Mouse (Mus musculus): ENCODE measurements around the gene Espnl. TPM values are rescaled to one million over a fixed set of nuclear protein-coding genes. Genes with fewer than 3 reads are reported as not detected.

The Espnl gene
- polyA plus RNA-seq (2014; fragmentation: Nextera tagmentation; extraction: Ambion mirVana), result 0.12 TPM in 1 of 2 replicates, not detected in the other

- peak; percentile 61 for ATAC-seq (ENCODE audit: insufficient number of reproducible peaks, insufficient read depth, low FRiP score, low read depth)
- Histone ChIP-seq H3K27me3 (ENCODE audit: control insufficient read depth, insufficient read depth, low read length) (no peaks in the 10 kb centered on the region), H3K4me1 (ENCODE audit: control insufficient read depth in 2 of 2, insufficient read depth in 2 of 2, low read length in 2 of 2) (peaks cover 16 to 20% of the 10 kb centered on the region in 2 experiments), H3K9me3 (ENCODE audit: control insufficient read depth, low read length) (no peaks in the 10 kb centered on the region), H3K27ac (replicated peaks in 1 of 2; ENCODE audit: control insufficient read depth in 1 of 2, insufficient read depth in 1 of 2, low read depth in 2 of 2, low read length in 2 of 2) (peak within 1 kb of the TSS in 1 of 2 experiments; percentile 14; a peak in 1 of 4 replicates), H3K4me3 (ENCODE audit: control insufficient read depth in 1 of 2, insufficient read depth in 1 of 2, low read depth in 1 of 2, low read length in 2 of 2) (no peak within 1 kb of the TSS), H3K9ac (ENCODE audit: low read length) (peak within 1 kb of the TSS; percentile 12; the same call in 1 of the 2 replicates), H3K4me2 (ENCODE audit: low read length) (peak within 1 kb of the TSS; percentile 26), H3K36me3 (ENCODE audit: control insufficient read depth, insufficient read depth, low read length) (no peaks in the 10 kb centered on the region)
- WGBS, result 40% methylated on average over 19 of the region's 19 CpGs
These were observed at the start of gene Espnl for GRCm38 (mm10) chr1:91321760-91322438. Espnl (plus strand) TSS chr1:91322075.

GRCm38 (mm10) chr1:91272260-91272659, 49.6 kb upstream of the Espnl start:
- Histone ChIP-seq H3K4me3 (ENCODE audit: control insufficient read depth in 1 of 2, insufficient read depth in 1 of 2, low read depth in 1 of 2, low read length in 2 of 2) (no peak overlapping the region), H3K4me2 (ENCODE audit: low read length) (no peak overlapping the region), H3K4me1 (ENCODE audit: control insufficient read depth in 2 of 2, insufficient read depth in 2 of 2, low read length in 2 of 2) (no peaks in the 10 kb centered on the region), H3K36me3 (ENCODE audit: control insufficient read depth, insufficient read depth, low read length) (peaks cover 30% of the 10 kb centered on the region), H3K9me3 (ENCODE audit: control insufficient read depth, low read length) (no peaks in the 10 kb centered on the region), H3K9ac (ENCODE audit: low read length) (no peak overlapping the region), H3K27me3 (ENCODE audit: control insufficient read depth, insufficient read depth, low read length) (no peaks in the 10 kb centered on the region), H3K27ac (replicated peaks in 1 of 2; ENCODE audit: control insufficient read depth in 1 of 2, insufficient read depth in 1 of 2, low read depth in 2 of 2, low read length in 2 of 2) (no peak overlapping the region)
- no peak for ATAC-seq (ENCODE audit: insufficient number of reproducible peaks, insufficient read depth, low FRiP score, low read depth)
- WGBS, result 94% methylated on average over 2 of the region's 2 CpGs

- WGBS, result 92% methylated on average over 4 of the region's 4 CpGs
- Histone ChIP-seq H3K4me1 (ENCODE audit: control insufficient read depth in 2 of 2, insufficient read depth in 2 of 2, low read length in 2 of 2) (no peaks in the 10 kb centered on the region), H3K4me2 (ENCODE audit: low read length) (no peak overlapping the region), H3K27ac (replicated peaks in 1 of 2; ENCODE audit: control insufficient read depth in 1 of 2, insufficient read depth in 1 of 2, low read depth in 2 of 2, low read length in 2 of 2) (no peak overlapping the region), H3K27me3 (ENCODE audit: control insufficient read depth, insufficient read depth, low read length) (no peaks in the 10 kb centered on the region), H3K4me3 (ENCODE audit: control insufficient read depth in 1 of 2, insufficient read depth in 1 of 2, low read depth in 1 of 2, low read length in 2 of 2) (no peak overlapping the region), H3K36me3 (ENCODE audit: control insufficient read depth, insufficient read depth, low read length) (peaks cover 61% of the 10 kb centered on the region), H3K9ac (ENCODE audit: low read length) (no peak overlapping the region), H3K9me3 (ENCODE audit: control insufficient read depth, low read length) (no peaks in the 10 kb centered on the region)
- ATAC-seq (ENCODE audit: insufficient number of reproducible peaks, insufficient read depth, low FRiP score, low read depth), result no peak
These were observed 45.3 kb upstream of the Espnl start for GRCm38 (mm10) chr1:91276581-91276980.

GRCm38 (mm10) chr1:91277480-91277879, 44.4 kb upstream of the Espnl start:
- H3K36me3 ChIP-seq (ENCODE audit: control insufficient read depth, insufficient read depth, low read length), result peaks cover 66% of the 10 kb centered on the region
- WGBS, result 91% methylated on average over 2 of the region's 2 CpGs

GRCm38 (mm10) chr1:91278410-91279119, 43.3 kb upstream of the Espnl start:
- Histone ChIP-seq H3K4me2 (ENCODE audit: low read length) (no peak overlapping the region), H3K36me3 (ENCODE audit: control insufficient read depth, insufficient read depth, low read length) (peaks cover 77% of the 10 kb centered on the region), H3K4me3 (ENCODE audit: control insufficient read depth in 1 of 2, insufficient read depth in 1 of 2, low read depth in 1 of 2, low read length in 2 of 2) (no peak overlapping the region), H3K27me3 (ENCODE audit: control insufficient read depth, insufficient read depth, low read length) (no peaks in the 10 kb centered on the region), H3K9ac (ENCODE audit: low read length) (no peak overlapping the region), H3K4me1 (ENCODE audit: control insufficient read depth in 2 of 2, insufficient read depth in 2 of 2, low read length in 2 of 2) (no peaks in the 10 kb centered on the region), H3K27ac (replicated peaks in 1 of 2; ENCODE audit: control insufficient read depth in 1 of 2, insufficient read depth in 1 of 2, low read depth in 2 of 2, low read length in 2 of 2) (no peak overlapping the region), H3K9me3 (ENCODE audit: control insufficient read depth, low read length) (no peaks in the 10 kb centered on the region)
- WGBS, result 96% methylated on average over 3 of the region's 3 CpGs
- ATAC-seq (ENCODE audit: insufficient number of reproducible peaks, insufficient read depth, low FRiP score, low read depth), result no peak

More at GRCm38 (mm10) chr1:91277480-91277879, 44.4 kb upstream of the Espnl start:
- no peak overlapping the region for H3K4me2 ChIP-seq (ENCODE audit: low read length)
- no peaks in the 10 kb centered on the region for H3K9me3 ChIP-seq (ENCODE audit: control insufficient read depth, low read length)
- H3K4me1 ChIP-seq (ENCODE audit: control insufficient read depth in 2 of 2, insufficient read depth in 2 of 2, low read length in 2 of 2), result no peaks in the 10 kb centered on the region
- no peak overlapping the region for H3K4me3 ChIP-seq (ENCODE audit: control insufficient read depth in 1 of 2, insufficient read depth in 1 of 2, low read depth in 1 of 2, low read length in 2 of 2)
- no peaks in the 10 kb centered on the region for H3K27me3 ChIP-seq (ENCODE audit: control insufficient read depth, insufficient read depth, low read length)
- no peak for ATAC-seq (ENCODE audit: insufficient number of reproducible peaks, insufficient read depth, low FRiP score, low read depth)
- no peak overlapping the region for H3K9ac ChIP-seq (ENCODE audit: low read length)
- H3K27ac ChIP-seq (replicated peaks in 1 of 2; ENCODE audit: control insufficient read depth in 1 of 2, insufficient read depth in 1 of 2, low read depth in 2 of 2, low read length in 2 of 2), result no peak overlapping the region

- H3K4me1 ChIP-seq (ENCODE audit: control insufficient read depth in 2 of 2, insufficient read depth in 2 of 2, low read length in 2 of 2), result no peaks in the 10 kb centered on the region
- no peak overlapping the region for H3K4me2 ChIP-seq (ENCODE audit: low read length)
- no peaks in the 10 kb centered on the region for H3K27me3 ChIP-seq (ENCODE audit: control insufficient read depth, insufficient read depth, low read length)
- no peak overlapping the region for H3K4me3 ChIP-seq (ENCODE audit: control insufficient read depth in 1 of 2, insufficient read depth in 1 of 2, low read depth in 1 of 2, low read length in 2 of 2)
- no peak overlapping the region for H3K27ac ChIP-seq (replicated peaks in 1 of 2; ENCODE audit: control insufficient read depth in 1 of 2, insufficient read depth in 1 of 2, low read depth in 2 of 2, low read length in 2 of 2)
- no peaks in the 10 kb centered on the region for H3K9me3 ChIP-seq (ENCODE audit: control insufficient read depth, low read length)
- no peak overlapping the region for H3K9ac ChIP-seq (ENCODE audit: low read length)
- peaks cover 81% of the 10 kb centered on the region for H3K36me3 ChIP-seq (ENCODE audit: control insufficient read depth, insufficient read depth, low read length)
- no peak for ATAC-seq (ENCODE audit: insufficient number of reproducible peaks, insufficient read depth, low FRiP score, low read depth)
- WGBS, result 75% methylated on average over 1 of the region's 1 CpGs
These were observed 42.7 kb upstream of the Espnl start for GRCm38 (mm10) chr1:91279126-91279525.

GRCm38 (mm10) chr1:91282582-91282981, 39.3 kb upstream of the Espnl start:
- H3K4me3 ChIP-seq (ENCODE audit: control insufficient read depth in 1 of 2, insufficient read depth in 1 of 2, low read depth in 1 of 2, low read length in 2 of 2), result no peak overlapping the region
- H3K27ac ChIP-seq (replicated peaks in 1 of 2; ENCODE audit: control insufficient read depth in 1 of 2, insufficient read depth in 1 of 2, low read depth in 2 of 2, low read length in 2 of 2), result no peak overlapping the region
- no peak overlapping the region for H3K4me2 ChIP-seq (ENCODE audit: low read length)
- 80% methylated on average over 1 of the region's 1 CpGs for WGBS
- no peaks in the 10 kb centered on the region for H3K27me3 ChIP-seq (ENCODE audit: control insufficient read depth, insufficient read depth, low read length)
- H3K4me1 ChIP-seq (ENCODE audit: control insufficient read depth in 2 of 2, insufficient read depth in 2 of 2, low read length in 2 of 2), result no peaks in the 10 kb centered on the region
- peaks cover 90% of the 10 kb centered on the region for H3K36me3 ChIP-seq (ENCODE audit: control insufficient read depth, insufficient read depth, low read length)
- no peak overlapping the region for H3K9ac ChIP-seq (ENCODE audit: low read length)
- ATAC-seq (ENCODE audit: insufficient number of reproducible peaks, insufficient read depth, low FRiP score, low read depth), result no peak
- H3K9me3 ChIP-seq (ENCODE audit: control insufficient read depth, low read length), result no peaks in the 10 kb centered on the region

All from heart, embryonic 14.5 days (tissue).